Mouse (Mus musculus): ENCODE results near the gene Cfap157.

Gene Cfap157

DNA sequence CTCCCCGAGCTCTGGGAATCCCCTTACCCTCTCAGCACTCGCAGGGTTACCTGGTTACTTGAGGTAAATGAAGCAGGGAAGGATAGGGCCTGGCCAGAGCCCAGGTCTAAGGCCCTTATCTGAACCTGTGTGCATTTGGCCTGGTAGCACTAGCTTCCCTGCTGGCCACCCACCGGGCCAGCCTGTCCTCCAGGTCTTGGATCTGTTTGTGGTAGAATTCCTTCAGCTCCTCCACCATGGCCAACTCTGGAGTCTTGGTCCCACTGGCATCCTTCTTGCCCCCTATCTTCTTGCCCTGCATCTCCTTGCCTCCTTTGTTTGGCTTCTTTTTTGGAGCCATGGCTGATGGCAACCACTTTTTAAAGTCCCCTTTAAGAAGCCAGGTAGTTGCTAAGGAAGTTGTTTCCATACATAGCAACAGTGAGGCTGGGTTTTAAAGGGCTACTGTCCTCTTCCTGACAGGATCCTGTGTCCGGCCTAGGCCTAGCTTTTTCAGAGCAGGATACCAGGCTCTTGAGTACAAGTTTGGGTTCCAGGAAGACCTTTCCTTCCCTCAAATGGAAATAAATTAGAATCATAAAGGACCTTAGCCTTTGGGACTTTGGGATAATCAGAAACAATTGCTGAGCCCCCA lies at the start of gene Cfap157:
Gene Cfap157 (minus strand): TSS at position 381 of the 634 bp plus-strand sequence.
- no peak for DNase-seq

DNA sequence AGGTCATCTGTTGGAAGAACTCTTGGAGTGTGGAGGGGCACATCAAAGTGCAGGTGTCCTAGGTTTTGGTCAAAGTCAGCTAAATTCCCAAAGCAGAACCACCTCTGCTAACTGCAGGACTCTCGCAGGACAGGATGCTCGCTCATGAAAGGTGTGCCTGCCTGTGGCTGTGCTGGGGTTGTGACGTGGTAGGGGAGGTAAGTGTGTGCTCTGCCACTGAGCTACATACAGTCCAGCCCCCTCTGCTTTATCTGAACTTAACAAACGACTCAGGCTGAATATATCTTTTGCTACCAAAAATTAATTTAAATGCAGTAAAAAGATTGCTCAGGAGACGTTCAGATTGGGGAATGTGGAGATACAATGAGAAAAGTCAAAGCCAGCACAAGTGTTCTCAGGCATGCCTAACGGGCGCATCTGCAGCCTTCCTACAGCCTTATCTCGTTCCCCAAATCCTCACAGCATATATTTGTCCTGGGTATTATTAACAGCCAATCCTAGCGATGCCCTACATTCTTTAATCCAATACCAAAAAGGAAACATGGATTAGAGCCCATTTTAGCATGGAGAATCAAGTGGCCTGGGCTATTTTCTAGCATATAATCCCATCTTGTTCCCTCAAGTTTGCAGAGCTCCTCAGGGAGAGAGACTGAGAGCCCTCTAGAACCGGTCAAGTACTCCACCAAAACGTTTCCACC lies 44.9 kb upstream of the Cfap157 start:
- DNase-seq = no peak

DNA sequence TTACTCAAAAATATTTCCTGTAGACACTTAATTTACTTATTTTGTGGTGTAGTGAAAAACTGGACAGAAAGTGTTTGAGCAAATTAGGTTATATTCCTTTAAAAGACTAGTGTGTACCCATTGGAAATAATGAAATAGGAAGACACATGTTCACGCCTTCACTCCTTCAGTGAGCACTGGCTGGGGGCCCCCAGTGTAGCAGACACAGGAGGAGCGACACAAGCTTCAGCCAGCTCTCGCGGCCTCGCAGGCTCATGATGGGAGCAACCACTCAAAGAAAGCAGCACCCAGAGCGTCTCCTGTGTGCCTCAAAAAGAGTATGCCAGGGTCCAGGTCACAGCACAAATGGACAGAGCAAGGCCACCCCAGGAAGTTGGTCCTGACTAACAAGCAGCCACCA lies 41.6 kb upstream of the Cfap157 start:
- DNase-seq = peak; percentile 49

DNA sequence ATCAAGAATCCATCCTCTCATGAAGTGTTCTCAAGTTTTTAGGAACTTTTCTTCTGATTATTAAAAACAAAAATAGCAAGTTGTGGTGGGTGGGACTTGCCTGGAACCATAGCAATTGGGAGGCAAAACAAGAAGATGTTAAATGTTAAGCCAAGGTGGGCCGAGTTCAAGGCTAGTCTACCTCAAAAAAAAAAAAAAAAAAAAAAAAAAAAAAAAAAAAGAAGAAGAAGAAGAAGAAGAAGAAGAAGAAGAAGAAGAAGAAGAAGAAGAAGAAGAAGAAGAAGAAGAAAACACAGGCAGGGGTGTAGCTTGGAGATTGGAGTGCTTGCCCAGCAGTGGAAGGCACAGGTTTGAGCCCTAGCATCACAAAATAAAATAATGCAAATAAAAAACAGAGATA lies 40.5 kb upstream of the Cfap157 start:
- DNase-seq = no peak

DNA sequence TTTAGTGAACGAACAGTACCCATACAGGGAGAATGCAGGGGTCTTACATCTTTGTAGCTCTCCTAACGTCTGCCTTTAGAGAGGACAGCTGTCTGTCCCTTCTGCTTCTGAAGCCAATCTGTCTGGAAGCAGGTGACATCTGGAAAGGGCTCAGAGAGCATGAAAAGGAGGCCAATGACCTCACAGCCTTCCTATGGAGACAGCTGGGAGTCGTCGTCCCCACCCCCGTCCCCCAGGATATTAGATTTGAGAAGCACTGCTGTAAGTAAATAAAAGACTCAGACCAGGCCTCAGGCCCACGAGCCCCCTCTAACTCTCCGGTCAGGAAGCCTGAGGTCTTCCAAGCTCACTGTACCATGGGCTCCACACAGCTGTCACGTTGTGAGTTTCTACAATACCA lies 40.0 kb upstream of the Cfap157 start:
- no peak for DNase-seq

DNA sequence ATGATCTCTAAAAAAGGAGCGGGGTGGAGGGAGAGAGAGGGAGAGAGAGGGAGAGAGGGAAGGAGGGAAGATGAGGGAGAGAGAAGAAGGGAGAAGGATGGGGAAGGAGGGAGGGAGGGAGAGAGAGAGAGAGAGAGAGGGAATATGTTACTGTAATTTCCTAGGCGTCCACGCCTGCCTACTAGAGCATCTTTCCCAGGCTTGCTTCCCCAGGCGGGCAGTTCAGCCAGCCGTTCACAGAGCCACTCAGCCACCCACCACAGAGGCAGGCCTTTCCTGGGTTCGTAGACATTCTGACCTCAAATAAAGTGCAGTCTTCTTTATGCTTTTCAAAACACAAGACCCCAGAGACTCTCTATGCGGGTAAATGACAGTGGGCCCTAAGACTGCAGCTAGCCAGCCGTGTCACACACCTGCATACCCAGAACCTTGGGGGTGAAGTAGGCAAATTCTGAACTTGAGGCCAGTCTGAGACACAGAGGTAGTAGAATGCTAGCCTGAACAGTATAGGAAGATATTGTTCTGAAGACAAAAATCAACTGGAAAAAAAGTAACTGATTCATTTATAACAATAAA lies 39.4 kb upstream of the Cfap157 start:
- DNase-seq = no peak

DNA sequence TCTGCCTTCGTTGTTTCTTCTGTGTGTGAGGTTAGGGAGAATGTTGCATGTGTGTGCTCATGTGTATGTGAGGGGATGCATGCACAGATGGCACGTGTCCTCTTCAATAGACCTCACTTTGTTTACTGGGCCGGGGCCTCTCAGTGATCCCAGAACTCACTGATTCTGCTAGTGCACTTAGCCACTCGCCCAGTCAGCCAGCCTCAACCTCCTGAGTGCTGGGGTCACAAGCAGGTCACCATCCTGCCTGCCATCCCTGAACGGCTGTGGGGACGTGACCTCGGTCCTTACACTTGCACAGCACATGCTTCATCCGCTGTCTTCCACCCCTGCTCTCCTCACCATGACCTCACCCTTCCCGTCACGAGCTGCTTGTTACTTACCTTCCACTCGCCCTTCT lies 38.9 kb upstream of the Cfap157 start:
- no peak for DNase-seq

DNA sequence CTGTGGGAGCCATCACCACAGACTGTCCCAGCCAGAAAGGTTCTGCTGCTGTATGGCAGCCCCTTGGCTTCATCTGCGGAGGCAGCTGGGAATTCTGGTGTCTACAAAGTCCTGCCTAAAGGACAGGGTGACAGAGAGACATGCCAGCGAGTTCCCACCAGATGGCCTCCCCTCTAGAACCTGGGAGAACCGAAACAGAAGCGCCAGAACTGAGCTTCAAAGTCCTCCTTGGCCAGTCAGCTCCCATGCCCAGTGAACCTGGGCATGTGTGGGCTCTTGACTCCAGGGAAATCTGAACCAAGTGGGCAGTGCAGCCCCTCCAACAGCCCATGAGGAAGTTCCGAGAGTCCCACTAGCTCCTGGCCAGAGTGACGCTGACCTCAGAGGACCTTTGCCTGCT lies 38.4 kb upstream of the Cfap157 start:
- no peak for DNase-seq

DNA sequence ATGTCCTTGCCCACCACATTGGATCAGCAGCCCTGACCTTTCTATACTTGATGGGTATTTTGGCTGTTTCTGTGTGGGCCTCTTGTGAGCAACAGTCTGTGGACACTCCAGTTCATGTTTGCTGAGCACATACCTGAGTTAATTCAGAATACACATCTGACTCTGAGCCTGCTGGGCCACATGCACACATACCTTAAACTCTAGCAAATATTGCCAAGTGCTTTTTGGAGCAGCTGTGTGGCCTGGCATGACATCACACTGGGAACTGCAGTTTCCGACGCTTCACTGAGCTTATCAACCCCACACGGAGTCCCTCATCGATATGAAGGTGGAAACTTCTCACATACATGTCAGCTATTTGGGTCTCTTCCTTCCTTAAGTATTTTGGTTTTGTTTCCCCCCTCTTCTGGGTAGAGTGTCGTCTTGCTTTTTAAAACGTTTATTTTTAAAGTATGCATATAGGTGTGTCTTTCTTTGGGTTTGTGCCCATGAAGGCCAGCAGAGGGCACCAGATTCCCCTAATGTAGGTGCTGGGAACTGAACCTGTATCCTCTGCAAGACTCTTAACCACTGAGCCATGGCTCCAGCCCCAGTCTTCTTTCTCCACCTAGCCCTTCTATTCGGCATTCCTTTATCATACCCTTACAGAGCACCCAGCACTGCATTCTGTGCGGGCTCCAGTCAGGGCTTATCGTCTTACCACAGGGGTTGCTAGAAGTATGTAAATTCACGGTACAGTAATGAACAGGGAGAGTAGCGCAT lies 37.0 kb upstream of the Cfap157 start:
- DNase-seq = no peak

DNA sequence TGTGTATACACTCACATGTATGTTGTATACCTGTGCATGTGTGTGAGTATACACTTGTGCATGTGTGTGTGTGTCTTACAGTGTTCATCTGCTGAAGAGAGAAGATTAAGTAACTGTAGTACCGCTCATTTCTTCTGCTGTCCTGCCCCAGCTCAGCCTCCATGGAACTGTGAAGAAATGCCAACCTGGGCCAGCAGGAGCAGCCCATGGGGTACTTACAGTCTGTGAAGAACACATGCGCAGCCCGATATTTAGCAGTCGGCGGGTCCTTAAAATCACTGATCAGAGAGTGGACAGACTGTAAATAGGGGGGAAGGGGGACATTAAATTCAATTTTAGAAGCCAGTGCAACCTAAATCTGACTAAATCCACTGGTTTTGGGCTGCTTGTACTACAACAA lies 34.0 kb upstream of the Cfap157 start:
- DNase-seq = no peak

DNA sequence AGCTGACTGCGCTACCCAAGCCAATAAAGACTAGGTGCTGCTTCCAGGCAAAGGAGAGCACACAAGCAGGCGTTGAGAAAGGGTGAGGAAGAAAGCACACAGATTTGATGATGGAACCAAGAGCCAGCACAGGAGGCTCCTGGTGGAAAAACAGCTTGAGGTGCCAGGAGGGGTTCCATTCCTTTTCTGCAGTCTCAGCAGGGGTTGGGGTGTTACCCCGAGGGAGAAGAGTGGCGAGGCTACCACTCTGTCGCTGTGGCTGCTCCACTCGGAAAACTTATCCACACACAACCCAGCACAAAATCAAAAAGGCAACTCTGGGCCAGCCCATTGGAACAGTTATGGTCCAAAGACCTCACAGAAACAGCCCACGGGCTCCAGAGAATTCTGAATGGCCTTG lies 33.4 kb upstream of the Cfap157 start:
- DNase-seq = peak; percentile 26

DNA sequence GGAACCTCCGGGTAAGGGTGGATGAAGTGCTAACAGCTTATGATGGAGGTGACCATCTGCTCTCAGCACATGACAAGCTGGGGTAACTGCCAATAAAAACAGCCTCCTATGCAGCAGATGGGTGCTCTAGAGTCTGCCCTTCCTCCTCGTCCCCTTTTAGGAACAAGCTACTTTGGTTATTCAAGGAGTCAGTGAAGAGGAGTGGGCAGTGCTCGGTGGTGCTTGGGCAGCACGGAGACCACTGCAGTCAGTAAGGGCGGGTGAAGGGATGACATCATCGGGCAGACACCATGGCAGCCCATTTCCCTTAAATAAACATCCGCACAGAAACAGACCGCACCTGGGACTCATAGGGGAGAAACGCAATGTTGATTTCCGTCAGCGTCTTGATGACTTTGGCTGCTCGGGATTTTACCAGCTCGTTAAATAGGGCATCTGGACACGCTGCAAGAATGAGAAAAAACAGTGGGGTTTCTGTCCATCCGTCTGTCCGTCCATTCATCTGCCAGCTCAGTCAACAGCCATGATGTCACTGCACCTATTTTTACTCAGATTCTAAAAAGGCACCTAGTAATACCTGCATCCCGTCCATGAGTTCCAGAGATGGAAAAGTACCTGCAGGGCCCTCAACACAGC lies 32.8 kb upstream of the Cfap157 start:
- DNase-seq = peak; percentile 87

DNA sequence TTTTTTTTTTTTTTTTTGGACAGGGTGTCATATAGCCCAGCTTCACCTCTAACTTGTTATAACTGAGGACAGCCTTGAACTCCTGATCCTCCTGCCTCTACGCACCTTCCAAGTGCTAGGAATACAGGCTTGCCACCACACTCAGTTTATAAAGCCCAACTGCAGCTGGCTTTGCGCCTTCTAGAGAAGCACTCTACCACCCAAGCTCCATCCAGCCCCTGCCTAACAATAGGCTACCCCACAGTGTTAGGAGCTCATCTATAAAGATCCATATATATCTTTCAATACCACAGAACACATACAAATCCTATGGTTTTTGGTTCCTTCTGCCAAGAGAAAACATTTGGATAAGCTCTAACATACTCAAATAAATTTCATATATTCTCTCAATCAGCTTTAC lies 32.3 kb upstream of the Cfap157 start:
- no peak for DNase-seq

DNA sequence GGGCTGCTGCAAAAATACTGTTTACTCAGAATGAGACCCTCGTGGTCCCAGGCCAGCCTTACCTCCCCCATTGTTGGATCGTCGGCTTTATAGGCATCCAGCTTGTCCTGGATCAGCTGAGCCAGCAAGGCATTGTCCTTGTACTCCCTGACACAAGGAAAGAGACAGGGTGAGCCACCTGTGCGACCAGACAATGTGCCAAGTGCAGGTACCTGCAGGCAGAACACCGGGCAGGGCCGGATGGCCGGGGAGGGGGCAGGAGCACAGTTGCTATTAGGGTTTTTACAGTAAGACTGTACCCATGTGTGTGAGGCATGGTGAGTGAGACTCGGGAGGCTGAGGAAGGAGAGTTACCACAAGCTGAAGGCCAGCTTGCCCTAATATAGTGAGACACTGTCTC lies 27.7 kb upstream of the Cfap157 start:
- no peak for DNase-seq

DNA sequence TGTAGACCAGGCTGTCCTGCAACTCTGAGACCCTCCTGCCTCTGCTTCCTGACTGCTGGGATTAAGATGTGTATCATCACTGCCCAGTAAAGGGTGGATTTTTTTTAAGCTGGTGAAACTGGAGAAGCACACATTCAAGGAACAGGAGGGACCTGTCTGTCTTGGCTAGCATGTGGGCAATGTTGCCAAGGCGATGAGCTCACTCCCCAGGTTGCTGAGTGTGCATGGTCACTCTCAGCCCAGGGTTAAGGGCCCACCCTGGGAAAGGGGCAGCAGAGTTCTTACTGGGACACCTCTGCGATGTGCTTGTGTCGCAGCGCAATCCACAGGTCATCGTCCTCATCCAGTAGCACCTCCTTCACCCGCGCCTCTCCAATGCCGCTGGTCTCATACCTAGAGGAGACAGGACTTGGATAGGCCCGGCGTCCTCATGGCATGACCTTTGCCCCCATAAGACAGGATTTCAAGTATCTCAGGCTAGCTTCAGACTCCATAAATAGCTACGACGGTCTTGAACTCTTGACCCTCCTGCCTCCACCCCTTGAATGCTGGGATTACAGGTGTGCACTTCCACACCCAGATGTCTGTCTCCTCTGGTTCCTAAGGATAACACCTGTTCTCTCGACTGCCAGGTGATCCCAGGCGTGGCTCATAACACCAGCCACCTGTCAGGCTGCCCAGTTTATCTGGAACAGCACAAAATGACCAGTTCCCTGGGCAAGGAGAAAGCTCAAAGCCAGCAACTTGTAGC lies 24.8 kb upstream of the Cfap157 start:
- no peak for DNase-seq

DNA sequence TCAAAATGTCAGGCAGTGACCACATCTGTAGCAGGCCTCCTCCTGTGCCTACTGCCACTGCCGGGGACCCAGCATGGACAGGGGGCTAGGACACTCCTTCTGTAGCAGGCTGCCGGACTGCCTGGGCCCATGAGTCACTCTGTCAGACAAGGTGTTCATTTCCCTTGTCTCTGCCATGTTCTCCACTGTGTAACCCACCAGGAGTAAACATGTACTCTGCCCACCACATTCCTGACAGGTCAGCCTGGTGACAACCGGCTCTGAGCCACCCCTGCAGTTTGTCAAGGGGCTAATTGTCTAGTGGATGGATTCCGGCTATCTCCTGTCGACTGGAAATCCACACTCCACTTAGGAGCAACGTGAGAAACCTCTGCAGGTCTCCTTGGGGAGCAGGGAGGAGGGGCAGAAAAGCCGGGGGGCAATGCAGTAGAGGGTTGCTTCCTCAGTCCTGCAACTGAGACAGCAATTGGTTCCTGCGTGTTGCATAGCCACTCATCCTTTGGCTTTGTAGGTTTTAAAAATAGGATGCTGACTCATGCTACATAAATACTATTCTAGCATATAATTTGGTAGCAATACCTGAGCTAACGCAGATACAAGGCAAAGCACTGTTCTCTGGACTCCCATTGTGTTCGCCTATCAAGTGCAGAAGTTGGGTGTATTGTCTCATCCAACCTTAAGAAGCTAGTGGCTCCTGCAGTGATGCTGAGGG lies 14.2 kb upstream of the Cfap157 start:
- no peak for DNase-seq

DNA sequence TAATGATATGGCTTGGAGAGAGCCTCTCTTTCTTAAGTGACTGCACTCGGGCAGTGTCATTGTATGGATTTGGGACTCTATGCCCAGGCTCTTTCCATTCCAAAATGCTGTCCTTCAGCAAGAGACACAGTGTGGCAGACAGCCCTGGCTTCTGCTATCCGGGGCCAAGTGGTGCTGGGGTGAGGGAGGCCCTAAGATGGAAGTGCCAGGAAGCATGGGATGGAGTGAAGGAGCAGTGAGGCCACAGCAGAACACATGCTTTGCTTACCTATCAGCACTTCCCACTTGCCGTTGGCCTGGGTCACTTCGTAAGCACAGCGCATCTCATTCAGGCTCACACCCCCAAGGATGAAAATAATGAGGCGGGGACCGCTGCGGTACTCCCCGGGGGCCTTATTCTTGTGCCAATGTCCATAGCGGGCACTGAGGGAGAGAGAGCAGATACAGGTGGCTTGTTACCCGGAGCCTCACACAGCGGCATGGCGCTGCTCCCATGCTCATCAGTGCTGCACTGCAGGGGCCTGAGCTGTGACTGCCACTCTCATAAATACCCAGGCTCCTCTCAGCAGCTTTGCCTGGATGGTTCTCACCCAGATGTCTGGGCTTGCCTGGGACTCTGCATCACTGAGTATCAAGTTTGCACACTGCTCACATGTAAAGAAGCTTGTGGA lies 11.7 kb upstream of the Cfap157 start:
- no peak for DNase-seq

DNA sequence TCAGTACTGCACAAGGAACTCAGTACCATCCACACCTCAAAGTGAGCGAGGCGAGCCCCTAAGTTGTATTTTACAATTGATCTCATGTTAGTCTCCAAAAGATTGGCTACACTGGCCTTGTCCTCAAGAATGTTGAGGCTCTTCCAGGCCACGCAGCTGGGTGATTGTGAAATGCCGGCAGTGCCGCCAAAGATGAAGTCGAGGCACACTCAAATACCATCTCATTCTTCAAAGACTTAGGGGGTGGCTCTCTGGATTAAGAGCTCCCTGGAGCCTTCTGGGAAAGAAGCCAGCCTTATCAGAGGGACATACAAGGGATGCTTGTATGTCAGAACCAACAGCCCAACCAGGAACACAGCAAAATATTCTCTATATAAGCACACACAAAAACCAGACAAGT lies 7.1 kb upstream of the Cfap157 start:
- no peak for DNase-seq

DNA sequence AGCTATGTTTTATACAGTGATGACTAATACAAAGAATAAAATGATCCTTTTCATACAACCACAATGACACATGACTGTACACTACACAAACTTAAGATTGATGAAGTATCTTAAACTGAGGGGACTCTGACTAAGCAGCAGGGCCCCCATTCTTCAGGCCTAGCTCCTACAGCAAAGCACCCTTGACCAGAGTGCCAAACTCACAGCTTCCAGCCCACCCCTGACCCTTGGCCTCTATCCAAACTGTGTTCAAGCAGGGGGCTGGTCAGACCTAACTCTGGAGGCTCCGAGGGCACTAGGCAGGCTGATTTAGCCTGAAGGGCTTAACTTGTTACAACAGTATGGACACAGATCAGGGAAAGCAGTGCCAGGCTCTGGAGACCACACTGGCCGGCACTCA lies 4.4 kb upstream of the Cfap157 start:
- no peak for DNase-seq

DNA sequence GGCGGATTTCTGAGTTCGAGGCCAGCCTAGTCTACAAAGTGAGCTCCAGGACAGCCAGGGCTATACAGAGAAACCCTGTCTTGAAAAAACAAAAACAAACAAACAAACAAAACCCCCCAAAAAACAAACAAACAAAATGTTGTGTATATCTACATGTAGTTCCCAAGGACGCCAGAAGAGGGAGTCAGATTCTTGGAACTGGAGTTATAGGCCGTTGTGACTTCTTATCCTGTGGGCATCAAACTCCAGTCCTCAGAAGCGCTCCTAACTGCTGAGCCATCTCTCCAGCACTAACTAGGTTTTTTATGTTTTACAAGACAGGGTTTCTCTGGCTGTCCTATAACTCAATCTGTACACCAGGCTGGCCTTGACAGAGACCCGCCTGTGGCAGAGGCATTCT lies 2.9 kb upstream of the Cfap157 start:
- no peak for DNase-seq

DNA sequence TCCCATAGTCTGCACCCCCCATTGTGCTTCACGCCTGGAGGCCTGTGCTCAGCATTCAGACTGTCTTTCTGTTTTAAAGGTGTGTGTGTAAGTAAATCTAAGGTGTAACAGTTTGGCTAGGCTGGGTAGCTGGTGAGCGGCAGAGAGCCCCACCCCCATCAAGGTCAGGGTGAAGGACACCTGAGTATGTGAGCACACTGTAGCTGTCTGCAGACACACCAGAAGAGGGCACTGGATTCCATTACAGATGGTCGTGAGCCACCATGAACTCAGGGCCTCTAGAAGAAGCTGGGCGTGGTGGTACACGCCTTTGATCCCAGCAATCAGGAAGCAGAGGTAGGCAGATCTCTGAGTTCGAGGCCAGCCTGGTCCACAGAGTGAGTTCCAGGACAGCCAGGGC lies 2.5 kb downstream of the Cfap157 start:
- no peak for DNase-seq

Measured in layer of hippocampus, adult 9-11 months (tissue).